Mouse (Mus musculus) layer of hippocampus, adult 9-11 months (tissue): ENCODE data around the gene Zfp362.

Experiments
- DNase-seq: peaks from one replicate; pipeline ENCODE4 v3.0.0; 2022

Zfp362 gene

GRCm38 (mm10) chr4:128727721-128728430 lies 78.0 kb downstream of the Zfp362 start:
- no peak for DNase-seq

- peak; percentile 80 for DNase-seq
Measured at GRCm38 (mm10) chr4:128727019-128727720, 78.7 kb downstream of the Zfp362 start.

GRCm38 (mm10) chr4:128724059-128724458 lies 81.8 kb downstream of the Zfp362 start:
- no peak for DNase-seq

- no peak for DNase-seq
Measured at GRCm38 (mm10) chr4:128723431-128723830, 82.4 kb downstream of the Zfp362 start.
